Mouse (Mus musculus): ENCODE measurements around the gene Klf5.

GRCm38 (mm10) chr14:99304997-99305792 lies 6.7 kb downstream of the Klf5 start:
- TF ChIP-seq CTCF (IDR thresholded peaks at IDR 0.05) (no peak), POLR2A (IDR thresholded peaks at IDR 0.05; ENCODE audit: insufficient read depth, low read depth, low read length) (no peak), EP300 (IDR thresholded peaks at IDR 0.05; ENCODE audit: insufficient read depth, low read depth, low read length) (no peak)
